Mouse (Mus musculus) neural tube, embryonic 15.5 days (tissue): Measurements from ENCODE around the gene Usp34. TPM values are rescaled to one million over a fixed set of nuclear protein-coding genes. Genes with fewer than 3 reads are reported as not detected.
A peak's percentile ranks its signal among the peaks of the same experiment; 100 is the strongest.
"Not testable (repeated sequence)": the region's sequence is repeated elsewhere in the genome, so short reads cannot be mapped to it uniquely, and the experiment has no call there.

Experiments
- ATAC-seq: fragments of 200-750 bp; cut with Nextera tagmentation; 2 replicates; pipeline ENCODE4 v1.8.0; 2017; ENCODE audit warnings: mild to moderate bottlenecking, moderate TSS enrichment, moderate library complexity; ENCODE audit not compliant: low FRiP score
- H3K27ac ChIP-seq: fragments of 300-500 bp; sonication (generic); replicated peaks from 2 replicates; pipeline ENCODE4 v1.5.1; 2015; ENCODE audit warnings: mild to moderate bottlenecking, inconsistent platforms
- H3K27me3 ChIP-seq: fragments of 300-500 bp; sonication (generic); replicated peaks from 2 replicates; pipeline ENCODE4 v1.6.1; 2015; ENCODE audit warnings: inconsistent platforms
- H3K36me3 ChIP-seq: fragments of 300-500 bp; sonication (generic); 2 replicates; pipeline ENCODE4 v1.6.1; 2015; ENCODE audit warnings: inconsistent platforms
- H3K4me1 ChIP-seq: fragments of 300-500 bp; sonication (generic); 2 replicates; pipeline ENCODE4 v1.6.1; 2015; ENCODE audit warnings: inconsistent platforms
- H3K4me2 ChIP-seq: fragments of 300-500 bp; sonication (generic); 2 replicates; pipeline ENCODE4 v1.6.1; 2015; ENCODE audit warnings: inconsistent platforms, mild to moderate bottlenecking, moderate library complexity
- H3K4me3 ChIP-seq: fragments of 300-500 bp; sonication (generic); replicated peaks from 2 replicates; pipeline ENCODE4 v1.5.1; 2015; ENCODE audit warnings: mild to moderate bottlenecking, inconsistent platforms
- H3K9ac ChIP-seq: fragments of 300-500 bp; sonication (generic); replicated peaks from 2 replicates; pipeline ENCODE4 v1.6.1; 2015; ENCODE audit warnings: mild to moderate bottlenecking, inconsistent platforms
- H3K9me3 ChIP-seq: fragments of 300-500 bp; sonication (generic); replicated peaks from 2 replicates; pipeline ENCODE4 v1.6.1; 2016; ENCODE audit warnings: inconsistent platforms
- WGBS: fragments of 180-500 bp; shearing (Covaris S2); methylation state at CpG from one replicate; pipeline ENCODE4 v1.1.7; 2015; ENCODE audit warnings: mixed read lengths; 5-methylcytosine and 5-hydroxymethylcytosine counted together
- polyA plus RNA-seq: library from polyadenylated mRNA; unstranded; fragments of >200 nt; fragmentation: Nextera tagmentation; extraction: Ambion mirVana; gene quantifications from 2 replicates; pipeline ENCODE4 v1.2.1, GENCODE M21; 2015

The Usp34 gene
- polyA plus RNA-seq, 1 experiment from 2014 or later = 26.3 TPM

- 100% methylated on average over 1 of the region's 1 CpGs for WGBS
- Histone ChIP-seq H3K27ac (no peak overlapping the region), H3K4me3 (no peak overlapping the region), H3K9me3 (no peaks in the 10 kb centered on the region), H3K36me3 (peaks cover 29% of the 10 kb centered on the region), H3K9ac (no peak overlapping the region), H3K4me1 (no peaks in the 10 kb centered on the region), H3K27me3 (no peaks in the 10 kb centered on the region), H3K4me2 (no peak overlapping the region)
- ATAC-seq = no peak
These were observed 6.8 kb upstream of the Usp34 start for GRCm38 (mm10) chr11:23299910-23300309.

GRCm38 (mm10) chr11:23303126-23303525, 3.6 kb upstream of the Usp34 start:
- Histone ChIP-seq H3K4me3 (no peak overlapping the region), H3K27me3 (no peaks in the 10 kb centered on the region), H3K4me2 (no peak overlapping the region), H3K36me3 (0 out of 2 replicates have a peak, but pooled peaks cover 3% of the 10 kb centered on the region), H3K9me3 (no peaks in the 10 kb centered on the region), H3K27ac (no peak overlapping the region), H3K9ac (no peak overlapping the region), H3K4me1 (peaks cover 4% of the 10 kb centered on the region)
- no peak for ATAC-seq
- WGBS = 73% methylated on average over 1 of the region's 1 CpGs

- H3K36me3 ChIP-seq, H3K27me3 ChIP-seq, H3K9me3 ChIP-seq, ATAC-seq: not testable (repeated sequence)
- Histone ChIP-seq H3K27ac (peak overlapping the region; percentile 98), H3K4me1 (peaks cover 20% of the 10 kb centered on the region), H3K4me3 (peak overlapping the region; percentile 86), H3K9ac (peak overlapping the region; percentile 80), H3K4me2 (peak overlapping the region; percentile 54)
- WGBS = 34% methylated on average over 10 of the region's 10 CpGs
These were observed 1.5 kb upstream of the Usp34 start for GRCm38 (mm10) chr11:23305101-23305672.

GRCm38 (mm10) chr11:23305673-23306608, 754 bp upstream of the Usp34 start:
- Histone ChIP-seq H3K27me3 (no peaks in the 10 kb centered on the region), H3K4me2 (peak overlapping the region; percentile 54), H3K27ac (peak overlapping the region; percentile 98), H3K36me3 (no peaks in the 10 kb centered on the region), H3K4me1 (peaks cover 20% of the 10 kb centered on the region), H3K4me3 (peak overlapping the region; percentile 86), H3K9ac (peak overlapping the region; percentile 80), H3K9me3 (no peaks in the 10 kb centered on the region)
- WGBS = under 1% methylated on average over 66 of the region's 98 CpGs
- ATAC-seq = peak; percentile 95

GRCm38 (mm10) chr11:23307566-23307920, 848 bp downstream of the Usp34 start:
- Histone ChIP-seq H3K4me3 (peak overlapping the region; percentile 86), H3K27me3 (no peaks in the 10 kb centered on the region), H3K36me3 (no peaks in the 10 kb centered on the region), H3K9me3 (no peaks in the 10 kb centered on the region), H3K9ac (peak overlapping the region; percentile 80), H3K4me2 (peak overlapping the region; percentile 60), H3K4me1 (peaks cover 25% of the 10 kb centered on the region), H3K27ac (peak overlapping the region; percentile 98)
- ATAC-seq = no peak
- WGBS = 3% methylated on average over 6 of the region's 6 CpGs

- Histone ChIP-seq H3K27me3 (no peaks in the 10 kb centered on the region), H3K4me3 (no peak overlapping the region), H3K9ac (no peak overlapping the region), H3K9me3 (no peaks in the 10 kb centered on the region), H3K4me2 (no peak overlapping the region), H3K4me1 (peaks cover 18% of the 10 kb centered on the region), H3K36me3 (0 out of 2 replicates have a peak, but pooled peaks cover 3% of the 10 kb centered on the region), H3K27ac (no peak overlapping the region)
- ATAC-seq = no peak
- WGBS = 94% methylated on average over 1 of the region's 1 CpGs
These were observed 6.8 kb downstream of the Usp34 start for GRCm38 (mm10) chr11:23313496-23313895.

GRCm38 (mm10) chr11:23329413-23329812, 22.7 kb downstream of the Usp34 start:
- no peak overlapping the region for H3K9ac ChIP-seq
- H3K4me3 ChIP-seq = no peak overlapping the region
- H3K4me1 ChIP-seq = no peaks in the 10 kb centered on the region
- H3K4me2 ChIP-seq = no peak overlapping the region
- H3K36me3 ChIP-seq = no peaks in the 10 kb centered on the region
- no peak for ATAC-seq
- no peaks in the 10 kb centered on the region for H3K9me3 ChIP-seq
- no peaks in the 10 kb centered on the region for H3K27me3 ChIP-seq
- no peak overlapping the region for H3K27ac ChIP-seq
- WGBS = 98% methylated on average over 2 of the region's 2 CpGs

GRCm38 (mm10) chr11:23332136-23332535, 25.4 kb downstream of the Usp34 start:
- Histone ChIP-seq H3K9me3 (no peaks in the 10 kb centered on the region), H3K4me1 (no peaks in the 10 kb centered on the region), H3K27me3 (no peaks in the 10 kb centered on the region), H3K4me3 (no peak overlapping the region), H3K27ac (no peak overlapping the region), H3K9ac (no peak overlapping the region), H3K36me3 (no peaks in the 10 kb centered on the region), H3K4me2 (no peak overlapping the region)
- ATAC-seq = no peak
- WGBS = 82% methylated on average over 3 of the region's 3 CpGs

- Histone ChIP-seq H3K27me3 (no peaks in the 10 kb centered on the region), H3K9me3 (no peaks in the 10 kb centered on the region), H3K27ac (no peak overlapping the region), H3K4me2 (no peak overlapping the region), H3K9ac (no peak overlapping the region), H3K4me1 (no peaks in the 10 kb centered on the region), H3K4me3 (no peak overlapping the region), H3K36me3 (peaks cover 3% of the 10 kb centered on the region; the same call in 1 of the 2 replicates)
- ATAC-seq = no peak
- WGBS = 71% methylated on average over 1 of the region's 1 CpGs
These were observed 28.5 kb downstream of the Usp34 start for GRCm38 (mm10) chr11:23335160-23335559.

- not testable (repeated sequence) for H3K9ac ChIP-seq, H3K4me2 ChIP-seq, H3K27ac ChIP-seq, ATAC-seq, H3K9me3 ChIP-seq, H3K4me1 ChIP-seq, H3K27me3 ChIP-seq, H3K4me3 ChIP-seq
- peaks cover 18% of the 10 kb centered on the region for H3K36me3 ChIP-seq
- 74% methylated on average over 5 of the region's 5 CpGs for WGBS
These were observed 50.5 kb downstream of the Usp34 start for GRCm38 (mm10) chr11:23357226-23357625.

- H3K27me3 ChIP-seq, H3K9ac ChIP-seq, H3K4me1 ChIP-seq, ATAC-seq, H3K9me3 ChIP-seq, H3K4me3 ChIP-seq, H3K27ac ChIP-seq, H3K4me2 ChIP-seq: not testable (repeated sequence)
- peaks cover 38% of the 10 kb centered on the region for H3K36me3 ChIP-seq
- WGBS = 85% methylated on average over 1 of the region's 1 CpGs
These were observed 53.1 kb downstream of the Usp34 start for GRCm38 (mm10) chr11:23359687-23360235.

- no peak for ATAC-seq
- Histone ChIP-seq H3K9ac (no peak overlapping the region), H3K9me3 (no peaks in the 10 kb centered on the region), H3K36me3 (peaks cover 26% of the 10 kb centered on the region), H3K27ac (no peak overlapping the region), H3K4me2 (no peak overlapping the region), H3K4me1 (no peaks in the 10 kb centered on the region), H3K4me3 (no peak overlapping the region), H3K27me3 (no peaks in the 10 kb centered on the region)
These were observed 55.6 kb downstream of the Usp34 start for GRCm38 (mm10) chr11:23362305-23362704.
